Mouse (Mus musculus) stomach, postnatal 0 days (tissue): ENCODE results near the gene Eprs.

Experiments used
- CTCF ChIP-seq: IDR thresholded peaks from 2 replicates; pipeline ENCODE4 v1.5.1; 2016; ENCODE audit warnings: antibody characterized with exemption, low read depth, mild to moderate bottlenecking, moderate library complexity
- EP300 ChIP-seq: optimal IDR thresholded peaks from 2 replicates; pipeline ENCODE3; 2016; ENCODE audit warnings: antibody characterized with exemption

- TF ChIP-seq CTCF (no peak), EP300 (no peak)
Observed at GRCm38 (mm10) chr1:185454575-185454954, 91.7 kb downstream of the Eprs start, which contains the start of gene Slc30a10.
